11 mouse cellular contexts compared by ENCODE assay signal in genomic region chr6:85450140-85450539, GRCm38 (mm10). TPM values are rescaled to one million over a fixed set of nuclear protein-coding genes. Genes with fewer than 3 reads are reported as not detected.
DNase-seq lines count a peak whose midpoint lies in the region; ATAC-seq and TF ChIP-seq lines count a peak whose summit lies in the region.
"Not testable (repeated sequence)": the region's sequence is repeated elsewhere in the genome, so short reads cannot be mapped to it uniquely, and the experiment has no call there.
"Had no signal": no experiment of that assay in that cellular context is flagged by ENCODE, and none has a peak within 500 bp of the region (broad histone marks: within the 10 kb centered on the region; RNA-seq: fewer than 3 reads in every experiment).

No protein-coding gene starts in this region.

- peaks cover 16% of the 10 kb centered on the region for H3K4me1 ChIP-seq in embryonic facial prominence, embryonic 14.5 days (ENCODE audit: control insufficient read depth, insufficient read depth, low read length)
- H3K4me1 ChIP-seq in heart, embryonic 12.5 days (replicated peaks): peaks cover 28% of the 10 kb centered on the region
- H3K4me1 ChIP-seq in hindbrain, embryonic 15.5 days (replicated peaks): peaks cover 32% of the 10 kb centered on the region
- H3K4me1 ChIP-seq in kidney, postnatal 0 days (replicated peaks; ENCODE audit: insufficient read depth, low read length): peaks cover 12% of the 10 kb centered on the region
- peaks cover 42% of the 10 kb centered on the region for H3K4me1 ChIP-seq in liver, embryonic 13.5 days (replicated peaks)
- H3K4me1 ChIP-seq in midbrain, embryonic 11.5 days (ENCODE audit: control insufficient read depth, insufficient read depth, low read length): peaks cover 21% of the 10 kb centered on the region
- peaks cover 34% of the 10 kb centered on the region for H3K4me1 ChIP-seq in neural tube, embryonic 15.5 days

- WGBS in embryonic facial prominence, embryonic 14.5 days: 60% methylated on average over 1 of the region's 1 CpGs
- WGBS in heart, embryonic 12.5 days: 57% methylated on average over 1 of the region's 1 CpGs
- WGBS in hindbrain, embryonic 15.5 days: 65% methylated on average over 1 of the region's 1 CpGs
- 65% methylated on average over 1 of the region's 1 CpGs for WGBS in kidney, postnatal 0 days
- 34% methylated on average over 1 of the region's 1 CpGs for WGBS in liver, embryonic 13.5 days (ENCODE audit: insufficient replicate concordance)
- WGBS in midbrain, embryonic 11.5 days: 73% methylated on average over 1 of the region's 1 CpGs
- 70% methylated on average over 1 of the region's 1 CpGs for WGBS in neural tube, embryonic 15.5 days

- DNase-seq in embryonic facial prominence, embryonic 14.5 days (ENCODE audit: low spot score); kidney, postnatal 0 days (ENCODE audit: low spot score); liver, embryonic 13.5 days: not testable (repeated sequence)
- peak; percentile 83 for DNase-seq in midbrain, embryonic 11.5 days (ENCODE audit: low spot score, missing footprints)

- H3K4me2 ChIP-seq in embryonic facial prominence, embryonic 14.5 days (ENCODE audit: low read depth, low read length): peak overlapping the region; percentile 80
- H3K4me2 ChIP-seq in heart, embryonic 12.5 days: peak overlapping the region; percentile 96
- H3K4me2 ChIP-seq in hindbrain, embryonic 15.5 days: peak overlapping the region; percentile 97
- peak overlapping the region; percentile 97 for H3K4me2 ChIP-seq in kidney, postnatal 0 days (ENCODE audit: low read length)
- H3K4me2 ChIP-seq in liver, embryonic 13.5 days: peak overlapping the region; percentile 97
- peak overlapping the region; percentile 96; the same call in 1 of the 2 replicates for H3K4me2 ChIP-seq in midbrain, embryonic 11.5 days
- peak overlapping the region; percentile 96 for H3K4me2 ChIP-seq in neural tube, embryonic 15.5 days

- H3K9me3 ChIP-seq in embryonic facial prominence, embryonic 14.5 days (ENCODE audit: control insufficient read depth, low read length); heart, embryonic 12.5 days (replicated peaks); hindbrain, embryonic 15.5 days; kidney, postnatal 0 days (replicated peaks; ENCODE audit: low read length); liver, embryonic 13.5 days (replicated peaks); midbrain, embryonic 11.5 days (ENCODE audit: control insufficient read depth, low read length); neural tube, embryonic 15.5 days (replicated peaks): not testable (repeated sequence)

- peaks cover 34% of the 10 kb centered on the region for H3K79me3 ChIP-seq in C2C12 (ENCODE audit: low read depth)

- not testable (repeated sequence) for ATAC-seq in embryonic facial prominence, embryonic 14.5 days (ENCODE audit: low read depth); heart, embryonic 12.5 days (ENCODE audit: insufficient number of reproducible peaks, low FRiP score); hindbrain, embryonic 15.5 days (ENCODE audit: low FRiP score, low read depth); kidney, postnatal 0 days (replicated peaks; ENCODE audit: low FRiP score, low read depth); liver, embryonic 13.5 days (ENCODE audit: low read depth); midbrain, embryonic 11.5 days (ENCODE audit: low FRiP score); neural tube, embryonic 15.5 days (ENCODE audit: low FRiP score)

- peaks cover 34% of the 10 kb centered on the region for H3K79me2 ChIP-seq in C2C12 (ENCODE audit: control insufficient read depth, insufficient read depth)

- not testable (repeated sequence) for TF ChIP-seq CTCF in C2C12 (IDR thresholded peaks at IDR 0.05; ENCODE audit: control insufficient read depth, insufficient read depth, insufficient read length); kidney, postnatal 0 days (IDR thresholded peaks at IDR 0.05; ENCODE audit: low read depth)

- H3K4me3 ChIP-seq in C2C12 (ENCODE audit: insufficient read depth, poor library complexity, severe bottlenecking): peak overlapping the region; percentile 52
- H3K4me3 ChIP-seq in embryonic facial prominence, embryonic 14.5 days (ENCODE audit: low read depth, low read length); hindbrain, embryonic 15.5 days; kidney, postnatal 0 days (replicated peaks; ENCODE audit: low read depth, low read length): not testable (repeated sequence)
- H3K4me3 ChIP-seq in heart, embryonic 12.5 days: peak overlapping the region; percentile 80
- H3K4me3 ChIP-seq in liver, embryonic 13.5 days (replicated peaks): peak overlapping the region; percentile 90
- H3K4me3 ChIP-seq in midbrain, embryonic 11.5 days (ENCODE audit: low read depth, low read length): peak overlapping the region; percentile 44; the same call in 1 of the 2 replicates
- H3K4me3 ChIP-seq in neural tube, embryonic 15.5 days (replicated peaks): peak overlapping the region; percentile 78; the same call in 1 of the 2 replicates

- not testable (repeated sequence) for H3K27ac ChIP-seq in embryonic facial prominence, embryonic 14.5 days (replicated peaks; ENCODE audit: low read depth, low read length); heart, embryonic 12.5 days (ENCODE audit: poor library complexity, severe bottlenecking); hindbrain, embryonic 15.5 days (replicated peaks); kidney, postnatal 0 days; midbrain, embryonic 11.5 days (ENCODE audit: low read depth, low read length); neural tube, embryonic 15.5 days (replicated peaks)
- peak overlapping the region; percentile 85 for H3K27ac ChIP-seq in liver, embryonic 13.5 days

- peaks cover 39% of the 10 kb centered on the region for H3K36me3 ChIP-seq in C2C12 (ENCODE audit: control insufficient read depth, insufficient read depth)
- H3K36me3 ChIP-seq in embryonic facial prominence, embryonic 14.5 days (ENCODE audit: control insufficient read depth, insufficient read depth, low read length): peaks cover 23% of the 10 kb centered on the region
- H3K36me3 ChIP-seq in heart, embryonic 12.5 days: peaks cover 27% of the 10 kb centered on the region
- peaks cover 11% of the 10 kb centered on the region; the same call in 1 of the 2 replicates for H3K36me3 ChIP-seq in hindbrain, embryonic 15.5 days
- peaks cover 16% of the 10 kb centered on the region; the same call in 1 of the 2 replicates for H3K36me3 ChIP-seq in kidney, postnatal 0 days (ENCODE audit: insufficient read depth, low read length)
- H3K36me3 ChIP-seq in liver, embryonic 13.5 days: peaks cover 33% of the 10 kb centered on the region
- not testable (repeated sequence) for H3K36me3 ChIP-seq in midbrain, embryonic 11.5 days (ENCODE audit: control insufficient read depth, insufficient read depth, low read length)
- peaks cover 18% of the 10 kb centered on the region for H3K36me3 ChIP-seq in neural tube, embryonic 15.5 days

- not testable (repeated sequence) for H3K9ac ChIP-seq in embryonic facial prominence, embryonic 14.5 days (ENCODE audit: low read depth, low read length); hindbrain, embryonic 15.5 days; midbrain, embryonic 11.5 days (ENCODE audit: low read length)
- peak overlapping the region; percentile 94; the same call in 1 of the 2 replicates for H3K9ac ChIP-seq in heart, embryonic 12.5 days
- H3K9ac ChIP-seq in kidney, postnatal 0 days (ENCODE audit: low read depth, low read length): 0 out of 2 replicates have a peak overlapping the region, but pooled peaks have one; percentile 85
- peak overlapping the region; percentile 89 for H3K9ac ChIP-seq in liver, embryonic 13.5 days
- peak overlapping the region; percentile 67; the same call in 1 of the 2 replicates for H3K9ac ChIP-seq in neural tube, embryonic 15.5 days (replicated peaks)

- H3ac ChIP-seq in C2C12 (ENCODE audit: control insufficient read depth, insufficient read length, low read depth): not testable (repeated sequence)

- H3K27me3 ChIP-seq in C2C12 (ENCODE audit: control insufficient read depth, insufficient read depth, insufficient read length); embryonic facial prominence, embryonic 14.5 days (replicated peaks; ENCODE audit: control insufficient read depth, insufficient read depth, low read length); heart, embryonic 12.5 days (replicated peaks); hindbrain, embryonic 15.5 days; kidney, postnatal 0 days (ENCODE audit: insufficient read depth, low read length); liver, embryonic 13.5 days; midbrain, embryonic 11.5 days (ENCODE audit: control insufficient read depth, insufficient read depth, low read length); neural tube, embryonic 15.5 days (replicated peaks): not testable (repeated sequence)

RNA-seq across cellular contexts. Expression of gene Cct7, which starts 1.2 kb away (rescaled TPM):
- polyA plus RNA-seq in C2C12 (2012; fragmentation: generic; extraction: Trizol): 531 TPM
- polyA plus RNA-seq in embryonic facial prominence, embryonic 14.5 days (2014; fragmentation: Nextera tagmentation; extraction: Ambion mirVana): 448 and 463 TPM in 2 replicates
- polyA plus RNA-seq in heart, embryonic 12.5 days (2016; fragmentation: Nextera tagmentation; extraction: Ambion mirVana): 393 and 395 TPM in 2 replicates
- 551 and 557 TPM in 2 replicates for polyA plus RNA-seq in hindbrain, embryonic 15.5 days (2015; fragmentation: Nextera tagmentation; extraction: Ambion mirVana)
- 358 and 392 TPM in 2 replicates for polyA plus RNA-seq in kidney, postnatal 0 days (2015; fragmentation: Nextera tagmentation; extraction: Ambion mirVana)
- 408 and 426 TPM in 2 replicates for polyA plus RNA-seq in liver, embryonic 13.5 days (2015; fragmentation: Nextera tagmentation; extraction: Ambion mirVana)
- 666 and 672 TPM in 2 replicates for polyA plus RNA-seq in midbrain, embryonic 11.5 days (2014; fragmentation: Nextera tagmentation; extraction: Ambion mirVana)
- polyA plus RNA-seq in neural tube, embryonic 15.5 days (2015; fragmentation: Nextera tagmentation; extraction: Ambion mirVana): 559 and 582 TPM in 2 replicates

RNA-seq across cellular contexts. Expression of gene Pradc1, which starts 1.6 kb away (rescaled TPM):
- 35.6 TPM for polyA plus RNA-seq in C2C12 (2012; fragmentation: generic; extraction: Trizol)
- polyA plus RNA-seq in embryonic facial prominence, embryonic 14.5 days (2014; fragmentation: Nextera tagmentation; extraction: Ambion mirVana): 28.0 and 29.9 TPM in 2 replicates
- 35.5 and 37.1 TPM in 2 replicates for polyA plus RNA-seq in heart, embryonic 12.5 days (2016; fragmentation: Nextera tagmentation; extraction: Ambion mirVana)
- 31.1 and 32.0 TPM in 2 replicates for polyA plus RNA-seq in hindbrain, embryonic 15.5 days (2015; fragmentation: Nextera tagmentation; extraction: Ambion mirVana)
- polyA plus RNA-seq in kidney, postnatal 0 days (2015; fragmentation: Nextera tagmentation; extraction: Ambion mirVana): 37.3 and 40.2 TPM in 2 replicates
- polyA plus RNA-seq in liver, embryonic 13.5 days (2015; fragmentation: Nextera tagmentation; extraction: Ambion mirVana): 34.8 and 35.6 TPM in 2 replicates
- 24.6 and 29.4 TPM in 2 replicates for polyA plus RNA-seq in midbrain, embryonic 11.5 days (2014; fragmentation: Nextera tagmentation; extraction: Ambion mirVana)
- polyA plus RNA-seq in neural tube, embryonic 15.5 days (2015; fragmentation: Nextera tagmentation; extraction: Ambion mirVana): 27.4 and 32.7 TPM in 2 replicates

RNA-seq across cellular contexts. Expression of gene Smyd5, which starts 18.4 kb away (rescaled TPM):
- polyA plus RNA-seq in C2C12 (2012; fragmentation: generic; extraction: Trizol): 67.0 TPM
- 38.1 and 43.4 TPM in 2 replicates for polyA plus RNA-seq in embryonic facial prominence, embryonic 14.5 days (2014; fragmentation: Nextera tagmentation; extraction: Ambion mirVana)
- 41.3 and 46.1 TPM in 2 replicates for polyA plus RNA-seq in heart, embryonic 12.5 days (2016; fragmentation: Nextera tagmentation; extraction: Ambion mirVana)
- 69.0 and 79.1 TPM in 2 replicates for polyA plus RNA-seq in hindbrain, embryonic 15.5 days (2015; fragmentation: Nextera tagmentation; extraction: Ambion mirVana)
- polyA plus RNA-seq in kidney, postnatal 0 days (2015; fragmentation: Nextera tagmentation; extraction: Ambion mirVana): 34.6 and 38.7 TPM in 2 replicates
- polyA plus RNA-seq in liver, embryonic 13.5 days (2015; fragmentation: Nextera tagmentation; extraction: Ambion mirVana): 31.6 and 33.7 TPM in 2 replicates
- polyA plus RNA-seq in midbrain, embryonic 11.5 days (2014; fragmentation: Nextera tagmentation; extraction: Ambion mirVana): 52.1 and 52.6 TPM in 2 replicates
- 75.6 and 79.1 TPM in 2 replicates for polyA plus RNA-seq in neural tube, embryonic 15.5 days (2015; fragmentation: Nextera tagmentation; extraction: Ambion mirVana)

RNA-seq across cellular contexts. Expression of gene Noto, which starts 26.5 kb away (rescaled TPM):
- not detected for polyA plus RNA-seq in C2C12 (2012; fragmentation: generic; extraction: Trizol)
- not detected in 2 replicates for polyA plus RNA-seq in embryonic facial prominence, embryonic 14.5 days (2014; fragmentation: Nextera tagmentation; extraction: Ambion mirVana)
- not detected in 2 replicates for polyA plus RNA-seq in heart, embryonic 12.5 days (2016; fragmentation: Nextera tagmentation; extraction: Ambion mirVana)
- polyA plus RNA-seq in hindbrain, embryonic 15.5 days (2015; fragmentation: Nextera tagmentation; extraction: Ambion mirVana): not detected in 2 replicates
- polyA plus RNA-seq in kidney, postnatal 0 days (2015; fragmentation: Nextera tagmentation; extraction: Ambion mirVana): not detected in 2 replicates
- polyA plus RNA-seq in liver, embryonic 13.5 days (2015; fragmentation: Nextera tagmentation; extraction: Ambion mirVana): not detected in 2 replicates
- polyA plus RNA-seq in midbrain, embryonic 11.5 days (2014; fragmentation: Nextera tagmentation; extraction: Ambion mirVana): not detected in 2 replicates
- polyA plus RNA-seq in neural tube, embryonic 15.5 days (2015; fragmentation: Nextera tagmentation; extraction: Ambion mirVana): not detected in 2 replicates
- polyA plus RNA-seq: cortical plate, adult 2 months; heart, adult 2 months; midbrain, embryonic 16.5 days had no signal

RNA-seq across cellular contexts. Expression of gene Fbxo41, which starts 52.7 kb away (rescaled TPM):
- 0.02 TPM for polyA plus RNA-seq in C2C12 (2012; fragmentation: generic; extraction: Trizol)
- 0.46 and 0.49 TPM in 2 replicates for polyA plus RNA-seq in embryonic facial prominence, embryonic 14.5 days (2014; fragmentation: Nextera tagmentation; extraction: Ambion mirVana)
- 0.03 and 0.06 TPM in 2 replicates for polyA plus RNA-seq in heart, embryonic 12.5 days (2016; fragmentation: Nextera tagmentation; extraction: Ambion mirVana)
- 10.2 and 10.4 TPM in 2 replicates for polyA plus RNA-seq in hindbrain, embryonic 15.5 days (2015; fragmentation: Nextera tagmentation; extraction: Ambion mirVana)
- 0.04 and 0.08 TPM in 2 replicates for polyA plus RNA-seq in kidney, postnatal 0 days (2015; fragmentation: Nextera tagmentation; extraction: Ambion mirVana)
- polyA plus RNA-seq in liver, embryonic 13.5 days (2015; fragmentation: Nextera tagmentation; extraction: Ambion mirVana): not detected in 2 replicates
- polyA plus RNA-seq in midbrain, embryonic 11.5 days (2014; fragmentation: Nextera tagmentation; extraction: Ambion mirVana): 0.79 and 1.1 TPM in 2 replicates
- 8.2 and 9.5 TPM in 2 replicates for polyA plus RNA-seq in neural tube, embryonic 15.5 days (2015; fragmentation: Nextera tagmentation; extraction: Ambion mirVana)
